Mouse (Mus musculus): ENCODE measurements around the gene Fzd5. TPM values are rescaled to one million over a fixed set of nuclear protein-coding genes. Genes with fewer than 3 reads are reported as not detected.
A peak's percentile ranks its signal among the peaks of the same experiment; 100 is the strongest.

Fzd5 gene
- total and polyA plus RNA-seq, 3 experiments = 3.1 to 23.2 (median 8.6) TPM

GRCm38 (mm10) chr1:64735781-64736680, 1.5 kb downstream of the Fzd5 start:
- DNase-seq (ENCODE audit: low spot score) (peak; percentile 47), ATAC-seq (ENCODE audit: extremely low read depth, insufficient number of reproducible peaks, low FRiP score, poor library complexity, severe bottlenecking) (peak; percentile 4; the same call in 1 of the 2 replicates)
- Histone ChIP-seq H3K27me3 (ENCODE audit: insufficient read depth, low read length) (no peaks in the 10 kb centered on the region), H3K4me1 (ENCODE audit: insufficient read depth, low read depth, low read length) (peaks cover 78% of the 10 kb centered on the region), H3K36me3 (replicated peaks) (peaks cover 34% of the 10 kb centered on the region), H3K4me3 (ENCODE audit: low read depth, low read length) (peak overlapping the region; percentile 90), H3K9me3 (replicated peaks) (no peaks in the 10 kb centered on the region)
- TF ChIP-seq TAL1 (conservative IDR thresholded peaks at IDR 0.05; ENCODE audit: low read depth, low read length) (no peak), CTCF (IDR thresholded peaks at IDR 0.05; ENCODE audit: low read depth, low read length) (no peak; the same call in 1 of the 2 replicates), GATA1 (IDR thresholded peaks at IDR 0.05; ENCODE audit: borderline replicate concordance, low read length) (no peak), POLR2AphosphoS5 (IDR thresholded peaks at IDR 0.05; ENCODE audit: insufficient replicate concordance, low read depth, low read length) (no peak), GATA2 (IDR thresholded peaks at IDR 0.05; ENCODE audit: borderline replicate concordance, low read depth, low read length) (no peak)

GRCm38 (mm10) chr1:64734771-64735750, 2.5 kb downstream of the Fzd5 start:
- Histone ChIP-seq H3K36me3 (replicated peaks) (peaks cover 41% of the 10 kb centered on the region), H3K9me3 (replicated peaks) (no peaks in the 10 kb centered on the region), H3K4me3 (ENCODE audit: low read depth, low read length) (peak overlapping the region; percentile 90), H3K4me1 (ENCODE audit: insufficient read depth, low read depth, low read length) (peaks cover 85% of the 10 kb centered on the region), H3K27me3 (ENCODE audit: insufficient read depth, low read length) (no peaks in the 10 kb centered on the region)
- TF ChIP-seq CTCF (IDR thresholded peaks at IDR 0.05; ENCODE audit: low read depth, low read length) = no peak
- no peak for TF ChIP-seq POLR2AphosphoS5 (IDR thresholded peaks at IDR 0.05; ENCODE audit: insufficient replicate concordance, low read depth, low read length)
- no peak for TF ChIP-seq TAL1 (conservative IDR thresholded peaks at IDR 0.05; ENCODE audit: low read depth, low read length)
- TF ChIP-seq GATA2 (IDR thresholded peaks at IDR 0.05; ENCODE audit: borderline replicate concordance, low read depth, low read length) = no peak
- TF ChIP-seq GATA1 (IDR thresholded peaks at IDR 0.05; ENCODE audit: borderline replicate concordance, low read length) = no peak
- DNase-seq (ENCODE audit: low spot score) (no peak), ATAC-seq (ENCODE audit: extremely low read depth, insufficient number of reproducible peaks, low FRiP score, poor library complexity, severe bottlenecking) (no peak)

GRCm38 (mm10) chr1:64733453-64734245, 3.9 kb downstream of the Fzd5 start:
- peak overlapping the region; percentile 52; the same call in 1 of the 2 replicates for H3K4me3 ChIP-seq (ENCODE audit: low read depth, low read length)
- H3K9me3 ChIP-seq (replicated peaks) = no peaks in the 10 kb centered on the region
- ATAC-seq (ENCODE audit: extremely low read depth, insufficient number of reproducible peaks, low FRiP score, poor library complexity, severe bottlenecking) (peak; percentile 30), DNase-seq (ENCODE audit: low spot score) (peak; percentile 70)
- TF ChIP-seq GATA1 (IDR thresholded peaks at IDR 0.05; ENCODE audit: borderline replicate concordance, low read length) = no peak
- no peak for TF ChIP-seq CTCF (IDR thresholded peaks at IDR 0.05; ENCODE audit: low read depth, low read length)
- TF ChIP-seq GATA2 (IDR thresholded peaks at IDR 0.05; ENCODE audit: borderline replicate concordance, low read depth, low read length) = no peak
- TF ChIP-seq TAL1 (conservative IDR thresholded peaks at IDR 0.05; ENCODE audit: low read depth, low read length) = peak; percentile 88
- peaks cover 52% of the 10 kb centered on the region for H3K36me3 ChIP-seq (replicated peaks)
- H3K4me1 ChIP-seq (ENCODE audit: insufficient read depth, low read depth, low read length) = peaks cover 81% of the 10 kb centered on the region
- no peaks in the 10 kb centered on the region for H3K27me3 ChIP-seq (ENCODE audit: insufficient read depth, low read length)

- Histone ChIP-seq H3K9me3 (replicated peaks) (no peaks in the 10 kb centered on the region), H3K4me3 (ENCODE audit: low read depth, low read length) (peak overlapping the region; percentile 40; the same call in 1 of the 2 replicates), H3K4me1 (ENCODE audit: insufficient read depth, low read depth, low read length) (peaks cover 75% of the 10 kb centered on the region), H3K36me3 (replicated peaks) (peaks cover 59% of the 10 kb centered on the region), H3K27me3 (ENCODE audit: insufficient read depth, low read length) (no peaks in the 10 kb centered on the region)
- no peak for TF ChIP-seq TAL1 (conservative IDR thresholded peaks at IDR 0.05; ENCODE audit: low read depth, low read length)
- no peak for TF ChIP-seq GATA1 (IDR thresholded peaks at IDR 0.05; ENCODE audit: borderline replicate concordance, low read length)
- no peak for TF ChIP-seq POLR2AphosphoS5 (IDR thresholded peaks at IDR 0.05; ENCODE audit: insufficient replicate concordance, low read depth, low read length)
- TF ChIP-seq CTCF (IDR thresholded peaks at IDR 0.05; ENCODE audit: low read depth, low read length) = no peak
- DNase-seq (ENCODE audit: low spot score) (no peak), ATAC-seq (ENCODE audit: extremely low read depth, insufficient number of reproducible peaks, low FRiP score, poor library complexity, severe bottlenecking) (no peak)
Measured at GRCm38 (mm10) chr1:64732637-64733200, 4.8 kb downstream of the Fzd5 start.

- Histone ChIP-seq H3K36me3 (replicated peaks) (peaks cover 59% of the 10 kb centered on the region), H3K4me3 (ENCODE audit: low read depth, low read length) (peak overlapping the region; percentile 53; the same call in 1 of the 2 replicates), H3K9me3 (replicated peaks) (no peaks in the 10 kb centered on the region), H3K4me1 (ENCODE audit: insufficient read depth, low read depth, low read length) (peaks cover 73% of the 10 kb centered on the region), H3K27me3 (ENCODE audit: insufficient read depth, low read length) (no peaks in the 10 kb centered on the region)
- ATAC-seq (ENCODE audit: extremely low read depth, insufficient number of reproducible peaks, low FRiP score, poor library complexity, severe bottlenecking) (no peak), DNase-seq (ENCODE audit: low spot score) (no peak)
- TF ChIP-seq TAL1 (conservative IDR thresholded peaks at IDR 0.05; ENCODE audit: low read depth, low read length) (no peak), CTCF (IDR thresholded peaks at IDR 0.05; ENCODE audit: low read depth, low read length) (no peak), GATA1 (IDR thresholded peaks at IDR 0.05; ENCODE audit: borderline replicate concordance, low read length) (no peak), POLR2AphosphoS5 (IDR thresholded peaks at IDR 0.05; ENCODE audit: insufficient replicate concordance, low read depth, low read length) (no peak), GATA2 (IDR thresholded peaks at IDR 0.05; ENCODE audit: borderline replicate concordance, low read depth, low read length) (no peak)
Measured at GRCm38 (mm10) chr1:64732161-64732560, 5.4 kb downstream of the Fzd5 start.
